Mouse (Mus musculus): ENCODE data around the gene Rerg.

The Rerg gene

DNA sequence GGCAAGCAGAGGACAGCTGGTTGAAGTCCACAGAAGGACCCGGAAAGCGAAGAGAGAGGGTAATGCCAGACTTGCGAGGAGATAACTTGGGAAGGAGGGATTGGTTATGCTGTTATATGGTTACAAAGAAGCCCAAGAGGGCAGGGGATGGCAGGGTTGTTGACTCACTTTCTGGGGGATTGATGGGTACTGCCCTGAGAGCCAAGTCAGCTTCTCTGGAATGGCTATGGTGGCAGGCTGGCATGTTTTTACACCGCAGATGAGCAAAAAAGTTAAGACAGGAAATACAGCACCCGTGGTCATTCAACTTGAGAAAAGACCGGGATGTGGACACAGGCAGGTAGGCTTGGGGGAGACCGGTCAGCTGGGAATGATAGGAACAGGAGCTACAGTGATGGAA, 7.8 kb downstream of the Rerg start:
- in situ Hi-C loops (cut with MboI) = no loop called here

DNA sequence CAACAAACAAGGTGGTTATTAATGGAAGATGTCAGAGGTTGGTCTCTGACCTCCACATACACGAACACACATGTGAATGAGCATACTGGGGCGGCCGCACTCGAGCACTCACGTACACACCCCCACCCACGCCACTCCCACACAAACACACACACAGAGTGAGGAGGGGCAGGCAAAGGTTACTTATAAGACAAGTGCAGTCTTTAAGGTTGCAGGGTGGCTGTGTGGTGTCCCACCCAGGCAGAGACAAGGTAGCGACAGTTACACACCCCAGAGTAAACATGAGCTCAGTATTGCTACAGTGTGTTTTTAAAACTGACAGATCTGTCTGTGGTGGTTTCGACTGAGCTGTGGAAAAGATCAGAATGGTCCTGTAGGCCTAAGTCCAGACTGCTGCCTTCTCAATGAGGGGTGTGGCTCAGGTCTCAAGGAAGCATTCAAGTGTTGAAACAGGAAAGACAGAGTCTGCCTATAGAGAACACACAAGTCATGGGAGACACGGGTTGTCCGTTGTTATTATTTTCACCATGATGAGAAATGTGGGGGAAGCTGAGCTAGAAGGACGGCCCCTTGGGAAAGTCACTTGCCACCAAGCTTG, 8.7 kb downstream of the Rerg start:
- in situ Hi-C loops (cut with MboI) = no loop called here

DNA sequence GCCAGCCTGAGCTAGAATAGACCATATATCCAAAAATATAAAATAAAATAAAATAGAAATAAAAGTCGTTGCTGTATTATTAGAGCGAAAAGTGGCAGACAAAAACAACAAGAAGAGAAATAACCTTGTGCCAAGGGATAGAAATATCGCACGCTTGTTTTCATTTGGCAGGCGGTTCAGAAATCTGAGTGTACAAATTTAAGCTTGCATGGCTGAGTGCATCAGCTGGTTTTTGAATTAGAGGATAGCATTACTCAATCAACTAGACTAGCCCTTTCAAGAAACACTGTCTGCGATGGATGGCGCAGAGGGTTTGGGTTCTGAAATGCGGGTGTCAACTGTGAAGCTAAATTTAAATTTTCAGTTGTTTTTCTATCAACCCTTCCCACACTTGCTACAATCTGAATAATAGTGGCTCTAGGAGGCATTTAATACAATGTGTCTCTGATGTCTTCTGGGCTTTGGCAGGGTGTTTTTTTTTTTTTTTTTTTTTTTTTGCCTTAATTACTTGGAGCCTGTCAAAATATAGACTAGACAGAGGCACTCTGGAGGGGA, 10.8 kb downstream of the Rerg start:
- in situ Hi-C loops (cut with MboI) = no loop called here

DNA sequence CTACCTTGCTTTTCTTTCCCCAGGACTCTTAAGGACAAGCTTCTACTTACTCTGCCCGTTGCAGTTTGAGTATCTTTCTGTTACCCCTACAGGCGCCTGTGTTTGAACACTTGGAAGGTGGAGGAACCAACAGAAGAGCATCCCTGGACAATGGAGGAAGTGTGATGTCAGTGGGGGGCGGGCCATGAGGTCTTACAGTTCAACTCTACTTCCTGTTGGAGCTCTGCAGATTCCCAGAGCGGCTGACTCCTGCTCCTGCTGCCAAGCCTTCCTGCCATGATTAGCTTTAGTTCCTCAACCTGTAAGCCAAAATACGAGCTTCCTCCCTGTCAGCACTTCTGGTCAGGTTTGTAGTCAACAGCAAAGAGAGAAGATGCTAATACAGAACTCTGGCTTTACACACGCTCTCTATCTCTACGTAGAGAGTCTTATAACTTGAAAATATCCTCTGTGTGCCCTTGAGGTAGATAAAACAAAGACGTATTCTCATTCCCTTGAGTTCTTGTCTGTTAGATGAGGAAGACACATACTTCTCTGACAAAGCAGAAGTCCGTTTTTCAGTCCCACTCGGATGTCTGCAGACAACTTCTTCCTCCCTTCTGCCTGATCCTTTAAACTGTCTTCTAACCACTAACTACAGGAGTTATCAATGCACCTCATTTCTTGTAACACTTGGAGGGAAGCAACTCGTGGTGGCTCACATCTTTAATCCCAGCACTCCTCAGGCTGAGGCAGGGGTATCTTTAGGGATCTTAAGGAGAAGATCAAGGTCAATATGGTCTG, 13.7 kb downstream of the Rerg start:
- in situ Hi-C loops (cut with MboI) = no loop called here

DNA sequence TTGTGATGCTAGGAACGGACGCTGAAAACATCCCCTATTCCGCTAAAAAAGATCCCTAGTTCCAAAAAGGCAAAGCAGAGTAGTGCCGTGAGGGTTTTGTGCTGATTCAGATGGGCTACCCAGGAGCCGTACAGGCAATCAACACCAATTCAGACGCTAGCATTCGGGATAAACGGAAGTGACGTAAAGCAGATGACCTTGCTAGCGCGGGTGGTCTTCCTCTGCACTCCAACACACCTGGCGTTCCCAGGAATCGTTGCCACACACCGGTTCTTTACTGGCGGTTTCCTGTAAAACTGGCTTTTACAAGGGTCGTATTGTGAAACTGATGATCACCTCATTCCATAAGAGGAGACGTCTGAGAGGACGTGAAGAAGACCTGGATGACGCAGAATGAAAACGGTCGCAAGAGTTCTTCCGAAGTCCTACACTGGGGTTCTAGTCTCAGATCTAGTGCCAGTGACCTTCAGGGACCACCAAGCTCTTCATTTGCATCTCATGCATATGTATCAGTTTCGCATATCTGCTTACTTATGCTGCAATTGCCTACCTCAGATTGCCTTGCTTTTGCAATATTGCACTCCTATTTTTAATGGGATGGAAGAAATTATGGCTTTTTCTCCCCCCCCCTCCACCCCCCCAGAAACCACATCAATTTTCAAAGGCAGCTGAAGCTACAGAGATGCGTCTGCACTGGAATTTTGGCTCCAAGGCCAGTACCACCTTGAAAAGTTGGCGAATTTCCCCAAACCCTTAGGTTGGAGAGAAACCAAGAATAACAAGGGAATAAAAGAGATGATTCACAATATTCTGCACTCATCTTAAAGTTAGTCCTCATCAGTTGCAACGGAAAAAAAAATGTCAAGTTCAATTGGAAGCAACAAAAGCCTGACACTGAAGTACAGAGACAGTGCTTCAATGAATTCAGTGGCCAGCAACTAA, 14.8 kb downstream of the Rerg start:
- in situ Hi-C loops (cut with MboI) = no loop called here

DNA sequence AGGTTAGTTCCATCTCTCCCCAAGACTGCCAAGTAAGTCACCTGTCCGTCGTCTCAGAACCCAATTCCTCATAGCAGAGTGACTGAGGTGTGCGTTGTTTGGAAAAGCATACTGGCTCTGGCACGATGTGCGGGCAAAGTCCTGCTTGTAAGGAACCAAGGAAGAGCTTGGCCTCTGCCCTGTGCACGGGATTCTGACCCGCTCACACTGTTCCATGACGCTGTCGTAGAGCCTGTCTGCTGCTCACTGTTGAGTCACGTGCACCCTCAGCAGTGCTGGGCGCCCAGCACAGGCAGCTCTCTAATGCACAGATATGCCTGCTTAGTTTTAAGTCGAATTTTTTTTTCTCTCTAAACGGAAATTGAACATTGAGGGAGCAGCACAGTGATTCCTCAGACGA, 17.3 kb downstream of the Rerg start:
- in situ Hi-C loops (cut with MboI) = no loop called here

DNA sequence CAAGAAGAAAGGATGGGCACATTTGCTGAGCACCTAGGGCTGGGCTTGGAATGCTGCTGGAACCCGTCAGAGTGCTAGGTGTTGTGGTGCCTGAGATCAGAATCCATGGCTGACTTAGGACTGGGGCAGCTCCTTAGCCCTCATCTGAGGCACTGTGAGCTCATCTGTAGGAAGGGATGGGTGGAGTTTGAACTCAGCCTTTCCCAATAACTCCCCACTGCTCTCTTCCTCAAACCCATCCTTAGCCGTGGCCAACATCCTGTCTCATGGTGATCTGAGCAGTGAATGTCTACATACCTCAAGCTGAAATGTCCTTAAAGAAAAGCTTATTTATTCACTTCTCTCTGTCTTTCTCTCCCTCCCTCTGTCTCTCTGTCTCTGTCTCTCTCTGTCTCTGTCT, 19.3 kb downstream of the Rerg start:
- in situ Hi-C loops (cut with MboI) = no loop called here

DNA sequence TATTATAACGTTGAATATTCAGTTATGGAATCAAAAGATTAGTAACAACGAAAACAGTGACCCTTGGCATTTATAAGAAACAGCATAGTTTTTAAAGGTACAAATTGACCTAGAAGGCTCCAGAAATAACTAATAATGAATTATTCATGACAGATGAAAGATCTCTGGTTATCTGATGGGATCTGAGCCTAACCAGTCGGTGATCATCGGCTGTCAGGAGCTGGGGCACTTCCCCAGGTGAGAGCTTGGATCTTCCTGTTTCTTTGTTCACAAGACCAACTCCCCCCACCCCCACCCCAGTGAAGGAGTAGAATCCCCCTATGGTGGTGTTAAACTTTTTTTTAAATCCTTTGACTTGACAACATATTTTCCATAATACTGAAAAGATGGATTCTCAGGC, 20.5 kb downstream of the Rerg start:
- in situ Hi-C loops (cut with MboI) = no loop called here

DNA sequence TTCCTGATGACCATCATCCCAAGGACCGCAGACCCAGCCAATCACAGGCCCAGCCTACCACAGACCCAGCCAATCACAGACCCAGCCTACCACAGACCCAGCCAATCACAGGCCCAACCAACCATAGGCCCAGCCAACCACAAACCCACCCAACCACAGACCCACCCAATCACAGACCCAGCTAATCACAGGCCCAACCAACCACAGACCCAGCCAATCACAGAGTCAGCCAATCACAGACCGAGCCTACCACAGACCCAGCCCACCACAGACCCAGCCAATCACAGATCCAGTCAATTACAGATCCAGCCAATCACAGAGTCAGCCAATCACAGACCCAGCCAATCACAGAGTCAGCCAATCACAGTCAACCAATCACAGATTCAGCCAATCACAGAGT, 23.4 kb downstream of the Rerg start:
- in situ Hi-C loops (cut with MboI) = no loop called here

DNA sequence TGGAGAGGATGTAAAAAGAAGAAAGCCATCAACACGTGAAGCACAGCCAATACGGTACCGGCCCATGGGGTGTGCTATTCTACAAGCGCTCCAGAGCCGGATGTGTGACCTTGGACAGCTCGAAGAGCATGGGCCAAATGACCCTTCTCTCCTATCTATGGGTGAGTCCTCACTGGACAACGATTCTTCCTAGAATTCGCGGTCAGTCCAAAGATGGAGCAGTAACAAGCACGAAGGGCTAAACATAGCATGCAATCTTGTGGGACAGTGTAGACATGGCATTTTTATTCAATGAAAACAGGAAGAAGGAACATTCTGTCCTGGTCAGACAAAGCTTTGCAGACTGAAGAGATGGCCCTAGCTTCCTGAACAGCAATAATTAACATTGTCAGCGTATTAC, 24.7 kb downstream of the Rerg start:
- in situ Hi-C loops (cut with MboI) = no loop called here

DNA sequence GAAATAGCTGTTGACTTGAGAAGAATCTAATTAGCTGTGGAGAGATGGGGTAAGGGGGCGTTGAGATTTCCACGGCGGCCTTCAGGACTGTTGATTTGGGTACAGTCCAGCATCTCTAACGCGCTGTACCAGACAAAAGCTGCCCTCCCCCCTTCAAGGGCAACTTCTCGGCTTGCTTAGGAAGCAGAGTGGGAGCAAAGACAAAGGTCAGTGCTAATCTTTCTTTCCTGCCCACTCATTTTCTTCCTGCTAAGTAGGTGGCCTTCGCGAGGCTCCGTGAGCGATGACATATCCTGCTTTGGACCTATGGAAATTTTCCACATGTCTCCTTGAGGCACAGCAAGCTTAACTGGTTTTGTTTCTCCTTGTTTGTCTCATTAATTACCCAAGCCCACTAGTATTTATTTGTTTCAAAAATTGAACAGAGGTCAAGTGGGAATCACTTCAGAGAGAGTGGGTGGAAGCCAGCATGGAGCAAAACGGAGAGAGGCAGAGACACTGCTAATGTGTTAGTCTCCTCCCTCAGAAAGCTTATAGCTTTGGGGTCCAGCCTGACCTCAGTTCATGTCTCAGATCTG, 25.2 kb downstream of the Rerg start:
- in situ Hi-C loops (cut with MboI) = no loop called here

DNA sequence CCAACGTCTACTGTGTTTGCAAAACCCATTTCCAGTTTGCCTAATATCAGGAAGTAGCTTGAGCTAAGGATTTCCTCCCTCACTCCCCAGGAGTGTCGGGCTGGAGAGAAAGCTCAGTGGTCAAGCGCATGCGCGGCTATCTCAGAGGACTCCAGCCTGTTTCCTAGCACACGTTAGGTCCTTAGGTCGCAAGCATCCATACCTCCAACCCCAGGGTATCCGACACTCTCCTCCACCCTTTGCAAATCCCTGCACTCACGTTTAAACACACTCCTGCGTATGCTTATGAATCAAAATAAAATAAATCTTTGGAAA, 25.8 kb downstream of the Rerg start:
- in situ Hi-C loops (cut with MboI) = no loop called here

DNA sequence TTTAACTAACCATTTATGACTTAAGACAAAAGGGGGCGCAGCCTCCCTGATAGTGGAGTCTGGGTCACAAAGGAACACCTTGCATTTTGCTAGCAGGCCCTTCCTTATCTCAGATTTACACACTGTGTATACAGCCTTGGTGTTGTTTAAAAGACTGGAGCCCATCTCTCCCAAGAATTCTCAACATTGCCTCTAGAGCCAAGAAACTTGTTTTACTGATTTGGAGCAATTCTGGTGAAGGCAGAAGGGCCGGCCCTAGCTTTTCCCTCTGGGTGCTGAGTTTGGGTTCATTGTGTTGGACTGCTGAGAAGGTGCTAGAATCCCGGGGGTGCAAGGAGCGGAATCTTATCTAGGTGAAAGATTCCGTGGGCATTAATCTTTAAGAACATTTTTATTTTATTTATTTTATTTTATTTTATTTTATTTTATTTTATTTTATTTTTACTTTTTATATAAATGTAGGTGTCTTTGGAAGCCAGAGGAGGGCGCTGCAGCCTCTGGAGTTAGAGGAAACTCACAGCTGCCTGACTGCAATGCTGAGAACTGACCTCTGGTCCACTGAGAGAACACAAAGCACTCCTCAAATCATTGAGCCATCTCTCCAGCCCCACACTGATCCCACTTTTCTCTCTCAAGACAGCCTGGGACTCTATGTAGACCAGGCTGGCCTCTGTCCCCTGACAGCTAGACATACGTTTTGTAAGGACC, 26.3 kb downstream of the Rerg start:
- in situ Hi-C loops (cut with MboI) = no loop called here

DNA sequence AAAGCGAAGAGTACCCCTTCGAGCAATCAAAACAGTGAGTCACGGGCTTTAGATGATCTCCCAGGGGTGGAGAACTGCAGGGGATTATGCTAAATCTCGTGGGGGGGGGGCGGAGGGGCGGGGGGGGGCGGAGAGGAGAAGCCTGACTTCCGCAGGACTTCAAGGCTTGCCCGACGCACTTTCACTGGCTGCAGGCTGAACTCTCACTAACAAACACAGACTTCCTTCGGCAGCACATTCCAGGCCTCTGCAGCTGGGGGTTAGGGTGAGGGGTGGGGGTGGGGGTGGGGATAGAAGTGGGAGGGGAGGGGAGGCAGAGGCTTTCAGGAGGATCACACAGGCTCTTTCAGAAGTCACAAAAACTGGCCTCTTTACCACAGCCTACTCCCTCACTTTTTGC, 27.5 kb downstream of the Rerg start:
- in situ Hi-C loops (cut with MboI) = no loop called here

DNA sequence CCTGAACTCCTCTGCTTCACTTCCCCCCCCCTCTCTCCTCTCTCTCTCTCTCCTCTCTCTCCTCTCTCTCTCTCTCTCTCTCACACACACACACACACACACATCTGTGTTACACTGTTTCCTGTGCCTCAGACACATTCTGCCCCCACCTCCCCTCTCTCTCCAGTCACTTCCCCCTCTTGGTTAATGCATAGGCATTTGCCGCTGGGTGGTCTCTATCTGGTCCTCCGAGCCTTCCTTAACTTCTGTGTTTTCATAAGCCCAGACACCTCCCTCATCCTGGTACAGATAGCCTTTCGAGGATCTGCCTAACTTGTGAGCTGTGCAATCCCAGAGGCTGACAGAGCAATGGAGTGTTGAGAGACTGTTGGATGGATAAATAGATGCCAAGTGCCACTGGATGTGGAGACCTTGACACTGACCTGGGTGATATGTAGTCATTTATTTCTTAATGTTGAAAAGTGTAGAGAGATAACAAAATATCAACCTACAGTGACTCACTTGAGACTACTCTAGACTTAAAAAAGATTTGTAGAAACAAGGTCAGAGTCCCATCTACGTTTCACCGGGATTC, 29.0 kb downstream of the Rerg start:
- in situ Hi-C loops (cut with MboI) = no loop called here

DNA sequence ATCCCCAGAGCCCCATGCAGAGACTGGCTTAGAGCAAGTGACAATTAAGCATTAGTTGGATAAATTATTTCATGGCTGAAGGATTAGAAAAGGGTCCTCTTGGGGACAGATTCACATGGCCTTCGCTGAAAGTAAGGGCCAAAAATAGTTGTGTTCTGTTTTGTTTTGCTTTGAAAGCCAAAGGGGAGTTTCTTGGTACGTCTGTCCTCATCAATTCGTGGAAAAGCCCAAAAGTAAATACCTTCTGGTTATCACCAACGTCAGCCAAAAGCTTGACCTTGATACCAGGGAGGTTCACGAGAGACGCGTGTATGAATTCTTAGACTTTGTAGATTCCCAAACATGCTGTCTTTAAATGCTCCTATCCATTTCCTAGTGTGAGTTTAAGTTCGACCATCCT, 31.5 kb downstream of the Rerg start:
- in situ Hi-C loops (cut with MboI) = no loop called here

DNA sequence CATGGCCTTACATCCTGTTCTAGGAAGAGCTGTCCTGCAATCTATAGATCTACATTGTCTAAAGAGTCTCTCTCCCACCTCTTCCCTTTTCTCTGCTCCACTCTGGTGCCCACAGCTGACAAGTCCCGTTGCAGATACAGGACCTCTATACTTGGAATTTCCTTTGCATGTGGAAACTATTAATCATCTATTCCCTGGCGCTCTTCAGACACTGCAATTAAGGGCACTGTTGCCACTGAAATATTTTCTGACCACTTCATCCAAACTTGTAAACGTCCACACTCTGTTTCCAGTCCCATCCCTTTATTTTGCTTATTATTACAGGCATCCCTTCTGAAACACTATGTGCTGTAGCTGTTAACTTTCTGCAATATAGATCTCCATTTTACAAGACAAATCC, 31.9 kb downstream of the Rerg start:
- in situ Hi-C loops (cut with MboI) = no loop called here

DNA sequence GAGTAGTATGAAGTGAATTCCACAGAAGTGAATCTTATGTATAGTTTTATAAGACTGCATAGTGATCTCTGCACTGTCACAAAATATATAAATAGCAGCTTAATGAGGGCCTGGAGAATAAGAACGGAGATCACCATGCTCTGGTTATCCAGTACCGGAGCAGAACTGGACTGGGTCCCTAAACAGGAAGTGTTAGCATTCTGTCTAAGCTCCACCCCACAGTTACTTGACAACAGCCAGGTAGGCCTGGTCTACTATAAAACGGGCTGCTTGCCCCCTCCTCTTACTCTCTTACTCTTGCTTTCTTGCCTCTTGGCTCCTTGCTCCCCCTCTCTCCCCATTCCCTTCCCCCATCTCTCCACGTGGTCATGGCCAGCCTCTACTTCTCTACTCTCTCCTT, 33.9 kb downstream of the Rerg start:
- in situ Hi-C loops (cut with MboI) = no loop called here

DNA sequence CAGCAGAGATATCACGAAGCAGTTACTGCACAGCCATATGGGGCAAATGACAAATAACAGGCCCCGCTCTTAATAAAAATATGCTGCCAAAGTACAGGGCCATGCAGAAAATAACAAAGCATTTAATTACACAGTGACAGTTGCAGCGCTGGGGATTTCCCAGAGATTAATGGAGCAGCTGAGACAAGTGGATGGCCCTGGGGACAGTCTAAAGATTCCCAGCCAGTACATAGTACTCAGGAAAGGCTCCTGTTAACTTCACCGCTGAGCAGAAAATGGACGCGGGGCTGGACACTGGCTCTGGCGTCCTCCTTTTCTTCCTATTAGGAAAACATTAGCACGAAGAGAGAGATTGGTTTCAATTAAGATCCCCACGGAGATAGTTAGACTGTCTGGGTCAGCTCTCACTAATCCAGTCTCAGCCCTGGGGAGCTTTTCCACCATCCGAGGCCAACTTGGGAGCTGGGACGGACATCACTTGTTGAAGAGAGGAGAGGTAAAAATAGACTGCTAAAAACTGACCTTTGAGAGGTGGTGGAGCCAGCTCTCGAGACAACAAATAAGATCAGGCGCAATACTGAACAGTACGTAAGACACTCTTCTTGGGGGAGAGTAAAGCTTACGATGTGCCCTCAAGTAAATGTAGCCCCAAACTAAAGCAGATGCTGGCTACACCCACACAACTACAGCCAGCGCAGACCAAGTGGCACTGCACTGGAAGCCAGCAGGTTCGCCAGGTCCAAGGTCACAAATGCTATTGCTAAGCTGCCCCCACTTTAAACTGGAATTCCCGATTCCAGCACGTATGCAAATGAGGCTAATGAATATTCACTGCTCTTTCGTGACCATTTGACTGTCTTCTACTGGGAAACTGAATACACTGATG, 34.5 kb downstream of the Rerg start:
- in situ Hi-C loops (cut with MboI) = no loop called here

DNA sequence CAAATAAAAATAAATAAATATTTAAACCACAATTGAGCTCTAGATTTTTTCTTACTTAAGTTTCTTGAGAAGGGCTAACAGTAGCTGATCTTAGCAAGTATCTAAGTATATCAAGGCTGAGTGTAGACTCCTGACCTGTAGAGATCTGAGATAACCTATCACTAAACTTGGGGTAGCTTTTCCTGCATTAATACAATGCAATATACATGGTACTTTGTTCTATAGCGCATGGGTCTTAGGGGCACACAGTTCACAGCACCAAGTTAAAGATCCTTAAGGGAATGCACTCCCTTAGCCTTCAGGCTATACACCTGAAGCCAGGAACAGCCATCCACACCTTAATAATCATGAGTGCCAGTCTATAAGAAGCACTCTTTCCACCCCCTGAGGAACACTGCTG, 38.5 kb downstream of the Rerg start:
- in situ Hi-C loops (cut with MboI) = no loop called here
